Mouse (Mus musculus): ENCODE results near the gene Mitf.

The Mitf gene

GRCm38 (mm10) chr6:97839568-97839967, 32.7 kb downstream of the Mitf start:
- Histone ChIP-seq H3K27me3 (ENCODE audit: control insufficient read depth, insufficient read depth, low read length, poor library complexity, severe bottlenecking) (no peaks in the 10 kb centered on the region), H3K36me3 (ENCODE audit: control insufficient read depth, insufficient read depth, low read length, poor library complexity, severe bottlenecking) (no peaks in the 10 kb centered on the region)
- DNase-seq (ENCODE audit: low read depth, low spot score) = no peak

GRCm38 (mm10) chr6:97844112-97844511, 37.3 kb downstream of the Mitf start:
- no peaks in the 10 kb centered on the region for H3K36me3 ChIP-seq (ENCODE audit: control insufficient read depth, insufficient read depth, low read length, poor library complexity, severe bottlenecking)
- no peak for DNase-seq (ENCODE audit: low read depth, low spot score)
- no peaks in the 10 kb centered on the region for H3K27me3 ChIP-seq (ENCODE audit: control insufficient read depth, insufficient read depth, low read length, poor library complexity, severe bottlenecking)

- DNase-seq (ENCODE audit: low read depth, low spot score) = no peak
- no peaks in the 10 kb centered on the region for H3K36me3 ChIP-seq (ENCODE audit: control insufficient read depth, insufficient read depth, low read length, poor library complexity, severe bottlenecking)
- no peaks in the 10 kb centered on the region for H3K27me3 ChIP-seq (ENCODE audit: control insufficient read depth, insufficient read depth, low read length, poor library complexity, severe bottlenecking)
Measured at GRCm38 (mm10) chr6:97848191-97848857, 41.5 kb downstream of the Mitf start.

GRCm38 (mm10) chr6:97854236-97854635, 47.4 kb downstream of the Mitf start:
- DNase-seq (ENCODE audit: low read depth, low spot score) = no peak
- Histone ChIP-seq H3K36me3 (ENCODE audit: control insufficient read depth, insufficient read depth, low read length, poor library complexity, severe bottlenecking) (no peaks in the 10 kb centered on the region), H3K27me3 (ENCODE audit: control insufficient read depth, insufficient read depth, low read length, poor library complexity, severe bottlenecking) (no peaks in the 10 kb centered on the region)

GRCm38 (mm10) chr6:97855420-97856170, 48.7 kb downstream of the Mitf start:
- DNase-seq (ENCODE audit: low read depth, low spot score) = no peak
- no peaks in the 10 kb centered on the region for H3K36me3 ChIP-seq (ENCODE audit: control insufficient read depth, insufficient read depth, low read length, poor library complexity, severe bottlenecking)
- H3K27me3 ChIP-seq (ENCODE audit: control insufficient read depth, insufficient read depth, low read length, poor library complexity, severe bottlenecking) = no peaks in the 10 kb centered on the region

GRCm38 (mm10) chr6:97856502-97856901, 49.6 kb downstream of the Mitf start:
- H3K36me3 ChIP-seq (ENCODE audit: control insufficient read depth, insufficient read depth, low read length, poor library complexity, severe bottlenecking) = no peaks in the 10 kb centered on the region
- no peaks in the 10 kb centered on the region for H3K27me3 ChIP-seq (ENCODE audit: control insufficient read depth, insufficient read depth, low read length, poor library complexity, severe bottlenecking)
- DNase-seq (ENCODE audit: low read depth, low spot score) = no peak

GRCm38 (mm10) chr6:97857690-97858089, 50.8 kb downstream of the Mitf start:
- Histone ChIP-seq H3K27me3 (ENCODE audit: control insufficient read depth, insufficient read depth, low read length, poor library complexity, severe bottlenecking) (no peaks in the 10 kb centered on the region), H3K36me3 (ENCODE audit: control insufficient read depth, insufficient read depth, low read length, poor library complexity, severe bottlenecking) (no peaks in the 10 kb centered on the region)
- no peak for DNase-seq (ENCODE audit: low read depth, low spot score)

- H3K36me3 ChIP-seq (ENCODE audit: control insufficient read depth, insufficient read depth, low read length, poor library complexity, severe bottlenecking) = no peaks in the 10 kb centered on the region
- H3K27me3 ChIP-seq (ENCODE audit: control insufficient read depth, insufficient read depth, low read length, poor library complexity, severe bottlenecking) = no peaks in the 10 kb centered on the region
Measured at GRCm38 (mm10) chr6:97866575-97866974, 59.7 kb downstream of the Mitf start.

GRCm38 (mm10) chr6:97868005-97868404, 61.2 kb downstream of the Mitf start:
- Histone ChIP-seq H3K36me3 (ENCODE audit: control insufficient read depth, insufficient read depth, low read length, poor library complexity, severe bottlenecking) (no peaks in the 10 kb centered on the region), H3K27me3 (ENCODE audit: control insufficient read depth, insufficient read depth, low read length, poor library complexity, severe bottlenecking) (no peaks in the 10 kb centered on the region)
- DNase-seq (ENCODE audit: low read depth, low spot score) = no peak

More at GRCm38 (mm10) chr6:97866575-97866974, 59.7 kb downstream of the Mitf start:
- no peak for DNase-seq (ENCODE audit: low read depth, low spot score)

GRCm38 (mm10) chr6:97869953-97870352, 63.1 kb downstream of the Mitf start:
- H3K27me3 ChIP-seq (ENCODE audit: control insufficient read depth, insufficient read depth, low read length, poor library complexity, severe bottlenecking) = no peaks in the 10 kb centered on the region
- DNase-seq (ENCODE audit: low read depth, low spot score) = no peak
- H3K36me3 ChIP-seq (ENCODE audit: control insufficient read depth, insufficient read depth, low read length, poor library complexity, severe bottlenecking) = no peaks in the 10 kb centered on the region

- Histone ChIP-seq H3K36me3 (ENCODE audit: control insufficient read depth, insufficient read depth, low read length, poor library complexity, severe bottlenecking) (no peaks in the 10 kb centered on the region), H3K27me3 (ENCODE audit: control insufficient read depth, insufficient read depth, low read length, poor library complexity, severe bottlenecking) (no peaks in the 10 kb centered on the region)
- DNase-seq (ENCODE audit: low read depth, low spot score) = no peak
Measured at GRCm38 (mm10) chr6:97871296-97872030, 64.6 kb downstream of the Mitf start.

GRCm38 (mm10) chr6:97873102-97873501, 66.2 kb downstream of the Mitf start:
- DNase-seq (ENCODE audit: low read depth, low spot score) = no peak
- H3K36me3 ChIP-seq (ENCODE audit: control insufficient read depth, insufficient read depth, low read length, poor library complexity, severe bottlenecking) = no peaks in the 10 kb centered on the region
- H3K27me3 ChIP-seq (ENCODE audit: control insufficient read depth, insufficient read depth, low read length, poor library complexity, severe bottlenecking) = no peaks in the 10 kb centered on the region

- H3K27me3 ChIP-seq (ENCODE audit: control insufficient read depth, insufficient read depth, low read length, poor library complexity, severe bottlenecking) = no peaks in the 10 kb centered on the region
- DNase-seq (ENCODE audit: low read depth, low spot score) = no peak
Measured at GRCm38 (mm10) chr6:97876990-97877389, 70.1 kb downstream of the Mitf start.

GRCm38 (mm10) chr6:97877492-97877891, 70.6 kb downstream of the Mitf start:
- DNase-seq (ENCODE audit: low read depth, low spot score) = no peak
- Histone ChIP-seq H3K36me3 (ENCODE audit: control insufficient read depth, insufficient read depth, low read length, poor library complexity, severe bottlenecking) (no peaks in the 10 kb centered on the region), H3K27me3 (ENCODE audit: control insufficient read depth, insufficient read depth, low read length, poor library complexity, severe bottlenecking) (no peaks in the 10 kb centered on the region)

More at GRCm38 (mm10) chr6:97876990-97877389, 70.1 kb downstream of the Mitf start:
- no peaks in the 10 kb centered on the region for H3K36me3 ChIP-seq (ENCODE audit: control insufficient read depth, insufficient read depth, low read length, poor library complexity, severe bottlenecking)

GRCm38 (mm10) chr6:97880363-97880762, 73.5 kb downstream of the Mitf start:
- no peaks in the 10 kb centered on the region for H3K27me3 ChIP-seq (ENCODE audit: control insufficient read depth, insufficient read depth, low read length, poor library complexity, severe bottlenecking)
- H3K36me3 ChIP-seq (ENCODE audit: control insufficient read depth, insufficient read depth, low read length, poor library complexity, severe bottlenecking) = no peaks in the 10 kb centered on the region
- DNase-seq (ENCODE audit: low read depth, low spot score) = no peak

All from splenic B cell, adult 2 months (primary cell).